Mouse (Mus musculus) macrophage (primary cell): ENCODE data around the gene Iqschfp. TPM values are rescaled to one million over a fixed set of nuclear protein-coding genes. Genes with fewer than 3 reads are reported as not detected.

ENCODE experiments used
- H3K27ac ChIP-seq: fragments of 350-480 bp; formaldehyde crosslinking; 2 replicates; pipeline ENCODE4 v1.9.0; 2021
- H3K36me3 ChIP-seq: fragments of 350-480 bp; formaldehyde crosslinking; 2 replicates; pipeline ENCODE4 v1.9.0; 2021; ENCODE audit errors: inconsistent target
- H3K4me3 ChIP-seq: fragments of 350-480 bp; formaldehyde crosslinking; 2 replicates; pipeline ENCODE4 v1.9.0; 2021; ENCODE audit errors: inconsistent target
- H3K79me2 ChIP-seq: fragments of 350-480 bp; formaldehyde crosslinking; 2 replicates; pipeline ENCODE4 v1.9.0; 2021; ENCODE audit errors: inconsistent target
- WGBS: methylation state at CpG from one replicate; pipeline ENCODE4 v1.1.7; 2026; ENCODE audit warnings: inconsistent platforms; ENCODE audit not compliant: missing documents; 5-methylcytosine and 5-hydroxymethylcytosine counted together
- polyA plus RNA-seq: library from polyadenylated mRNA; stranded (reverse); fragments of 250-400 nt; gene quantifications from 3 replicates; pipeline ENCODE4 v1.2.4, GENCODE M21; 2018; ENCODE audit warnings: inconsistent platforms

Gene Iqschfp
- polyA plus RNA-seq, 1 experiment from 2014 or later = not detected

DNA sequence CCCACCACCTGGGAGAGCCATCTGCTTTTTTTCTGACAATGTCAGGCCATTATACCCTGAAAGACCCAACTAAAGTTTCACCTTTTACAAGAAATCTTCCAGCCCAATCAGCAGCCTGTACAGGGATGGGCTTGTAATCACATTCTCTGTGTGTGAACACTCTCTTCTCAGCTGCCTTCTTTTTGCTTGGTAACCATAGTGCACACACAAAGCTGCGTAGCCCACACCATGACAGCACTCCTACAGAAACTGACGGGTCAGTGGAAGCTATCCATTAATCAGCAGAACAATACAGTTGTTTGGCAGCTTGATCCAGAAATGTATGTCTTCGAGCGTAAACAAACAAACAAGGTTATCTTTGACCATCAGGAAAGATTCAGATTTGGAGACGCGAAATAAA lies 378.2 kb downstream of the Iqschfp start:
- H3K27ac ChIP-seq = no peak overlapping the region
- no peaks in the 10 kb centered on the region for H3K36me3 ChIP-seq
- no peak overlapping the region for H3K4me3 ChIP-seq
- H3K79me2 ChIP-seq = no peaks in the 10 kb centered on the region
- WGBS = 91% methylated on average over 6 of the region's 6 CpGs

GRCm38 (mm10) chr3:68271457-68271856 lies 379.4 kb downstream of the Iqschfp start:
- Histone ChIP-seq H3K4me3 (no peak overlapping the region), H3K27ac (no peak overlapping the region), H3K36me3 (no peaks in the 10 kb centered on the region), H3K79me2 (no peaks in the 10 kb centered on the region)
- 75% methylated on average over 3 of the region's 3 CpGs for WGBS

GRCm38 (mm10) chr3:68271881-68272280 lies 379.8 kb downstream of the Iqschfp start:
- no peaks in the 10 kb centered on the region for H3K79me2 ChIP-seq
- no peak overlapping the region for H3K27ac ChIP-seq
- WGBS = 94% methylated on average over 3 of the region's 3 CpGs
- no peak overlapping the region for H3K4me3 ChIP-seq
- H3K36me3 ChIP-seq = no peaks in the 10 kb centered on the region

GRCm38 (mm10) chr3:68282844-68283594 lies 391.0 kb downstream of the Iqschfp start:
- H3K4me3 ChIP-seq = no peak overlapping the region
- no peaks in the 10 kb centered on the region for H3K79me2 ChIP-seq
- H3K36me3 ChIP-seq = no peaks in the 10 kb centered on the region
- H3K27ac ChIP-seq = no peak overlapping the region
- WGBS = 80% methylated on average over 7 of the region's 7 CpGs

- Histone ChIP-seq H3K4me3 (no peak overlapping the region), H3K27ac (no peak overlapping the region), H3K79me2 (no peaks in the 10 kb centered on the region), H3K36me3 (no peaks in the 10 kb centered on the region)
- WGBS = 76% methylated on average over 10 of the region's 10 CpGs
Measured at GRCm38 (mm10) chr3:68283595-68283991, 391.6 kb downstream of the Iqschfp start.

DNA sequence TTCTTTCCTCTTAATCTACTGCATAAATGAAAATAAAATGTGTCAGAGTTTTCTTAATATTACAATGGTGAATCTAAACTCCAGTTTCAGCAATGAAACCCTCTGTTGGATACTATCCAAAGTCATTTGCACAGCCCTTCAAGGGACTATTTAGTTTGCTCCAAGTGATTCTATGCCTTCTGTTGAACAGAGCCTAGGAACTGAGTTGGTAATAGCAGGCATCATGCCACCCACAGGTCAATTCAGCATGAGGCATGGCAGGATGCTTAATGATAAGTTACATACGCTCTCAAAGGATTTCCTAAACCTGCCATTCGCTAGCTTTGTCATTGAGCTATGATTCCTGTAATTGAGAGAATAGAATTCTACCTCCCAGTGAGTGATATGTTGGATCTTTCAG lies 392.5 kb downstream of the Iqschfp start:
- no peaks in the 10 kb centered on the region for H3K79me2 ChIP-seq
- no peaks in the 10 kb centered on the region for H3K36me3 ChIP-seq
- no peak overlapping the region for H3K27ac ChIP-seq
- 82% methylated on average over 2 of the region's 2 CpGs for WGBS
- no peak overlapping the region for H3K4me3 ChIP-seq

DNA sequence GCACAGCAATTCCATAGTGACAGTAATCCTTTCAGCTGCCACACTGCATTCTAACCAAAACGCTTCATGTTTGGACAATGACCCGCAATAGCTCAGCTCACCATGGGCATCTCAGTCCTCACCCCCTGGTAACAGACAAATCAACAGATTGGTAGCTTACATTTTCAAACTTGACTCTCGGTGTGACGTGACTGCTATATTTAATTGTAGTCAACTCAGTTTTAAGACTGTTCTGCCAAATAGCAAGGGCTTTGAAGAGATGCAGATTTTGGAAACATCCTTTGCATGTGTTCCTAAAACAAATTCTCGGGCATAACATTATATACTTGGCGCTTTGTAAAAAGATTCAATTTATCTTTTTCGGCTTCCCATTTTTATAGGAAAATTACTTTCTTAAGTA lies 404.7 kb downstream of the Iqschfp start:
- H3K4me3 ChIP-seq = no peak overlapping the region
- WGBS = 95% methylated on average over 7 of the region's 7 CpGs
- H3K79me2 ChIP-seq = no peaks in the 10 kb centered on the region
- H3K27ac ChIP-seq = no peak overlapping the region
- no peaks in the 10 kb centered on the region for H3K36me3 ChIP-seq

GRCm38 (mm10) chr3:68305647-68306046 lies 413.6 kb downstream of the Iqschfp start:
- no peak overlapping the region for H3K27ac ChIP-seq
- H3K79me2 ChIP-seq = no peaks in the 10 kb centered on the region
- H3K36me3 ChIP-seq = no peaks in the 10 kb centered on the region
- no peak overlapping the region for H3K4me3 ChIP-seq
- WGBS = 11% methylated on average over 1 of the region's 1 CpGs

DNA sequence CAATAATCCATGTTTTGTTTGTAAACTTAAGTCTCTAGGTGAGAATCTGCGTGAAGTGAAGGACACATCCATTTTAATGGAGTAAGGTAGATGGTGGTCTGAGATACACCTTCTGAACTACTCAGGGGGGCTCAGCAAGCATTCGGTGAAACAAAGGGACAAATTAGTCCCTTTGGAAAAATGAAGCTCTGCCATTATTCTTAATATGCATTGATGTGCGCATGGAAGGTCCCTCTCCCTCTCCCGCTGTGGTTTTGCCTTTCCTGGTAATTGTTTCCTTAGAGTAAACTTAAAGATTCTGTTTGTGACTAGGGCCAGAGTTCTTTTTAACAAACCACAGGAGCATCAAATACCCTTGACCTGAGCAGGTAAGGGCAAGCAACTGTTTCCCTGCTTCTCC lies 414.7 kb downstream of the Iqschfp start:
- H3K4me3 ChIP-seq = no peak overlapping the region
- no peak overlapping the region for H3K27ac ChIP-seq
- no peaks in the 10 kb centered on the region for H3K79me2 ChIP-seq
- 62% methylated on average over 4 of the region's 4 CpGs for WGBS
- no peaks in the 10 kb centered on the region for H3K36me3 ChIP-seq

- Histone ChIP-seq H3K36me3 (no peaks in the 10 kb centered on the region), H3K79me2 (no peaks in the 10 kb centered on the region), H3K4me3 (no peak overlapping the region), H3K27ac (no peak overlapping the region)
- 79% methylated on average over 6 of the region's 6 CpGs for WGBS
Measured at GRCm38 (mm10) chr3:68325575-68325974, 433.5 kb downstream of the Iqschfp start.

DNA sequence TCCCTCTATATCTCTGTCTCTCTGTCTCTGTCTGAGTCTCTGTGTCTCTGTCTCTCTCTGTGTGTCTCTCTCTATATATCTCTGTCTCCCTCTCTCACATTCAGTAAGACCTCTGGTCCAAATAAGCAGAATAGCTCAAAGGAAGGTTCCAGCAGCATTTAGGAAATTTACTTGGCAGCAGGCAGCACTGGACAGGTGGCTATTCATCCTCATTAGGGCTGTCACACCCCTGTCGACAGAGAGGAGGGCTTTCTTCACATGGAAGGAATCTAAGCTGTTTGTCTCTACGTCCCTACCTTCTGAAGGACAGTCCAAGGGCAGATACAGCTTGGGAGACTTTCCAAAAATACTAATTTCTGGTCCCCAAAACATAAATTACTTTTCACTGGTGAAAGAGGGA lies 440.5 kb downstream of the Iqschfp start:
- no peaks in the 10 kb centered on the region for H3K79me2 ChIP-seq
- 57% methylated on average over 2 of the region's 2 CpGs for WGBS
- no peaks in the 10 kb centered on the region for H3K36me3 ChIP-seq
- no peak overlapping the region for H3K4me3 ChIP-seq
- H3K27ac ChIP-seq = no peak overlapping the region

DNA sequence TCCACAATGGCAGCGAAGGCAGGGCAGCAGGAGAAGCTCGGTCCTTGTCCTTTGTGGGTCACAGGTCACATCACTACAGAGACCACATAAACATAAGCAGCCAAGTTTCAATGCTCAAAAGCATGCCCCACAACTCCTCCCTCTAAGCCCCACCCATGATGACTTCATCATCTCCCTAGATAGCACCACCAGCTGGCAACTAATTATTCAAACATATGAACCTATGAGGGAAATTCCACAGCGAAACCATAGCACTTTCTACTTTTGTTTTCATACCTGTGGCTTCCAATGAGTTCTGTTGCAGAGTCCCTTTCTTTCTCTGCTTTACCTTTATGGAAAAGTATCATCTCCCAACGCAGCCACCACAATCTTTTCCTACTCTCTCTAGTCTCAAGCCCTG lies 443.5 kb downstream of the Iqschfp start:
- Histone ChIP-seq H3K79me2 (no peaks in the 10 kb centered on the region), H3K4me3 (no peak overlapping the region), H3K36me3 (no peaks in the 10 kb centered on the region), H3K27ac (no peak overlapping the region)
- WGBS = 90% methylated on average over 4 of the region's 4 CpGs

- Histone ChIP-seq H3K36me3 (no peaks in the 10 kb centered on the region), H3K4me3 (no peak overlapping the region), H3K79me2 (no peaks in the 10 kb centered on the region), H3K27ac (no peak overlapping the region)
- WGBS = 90% methylated on average over 6 of the region's 6 CpGs
Measured at GRCm38 (mm10) chr3:68350624-68351023, 458.6 kb downstream of the Iqschfp start.

DNA sequence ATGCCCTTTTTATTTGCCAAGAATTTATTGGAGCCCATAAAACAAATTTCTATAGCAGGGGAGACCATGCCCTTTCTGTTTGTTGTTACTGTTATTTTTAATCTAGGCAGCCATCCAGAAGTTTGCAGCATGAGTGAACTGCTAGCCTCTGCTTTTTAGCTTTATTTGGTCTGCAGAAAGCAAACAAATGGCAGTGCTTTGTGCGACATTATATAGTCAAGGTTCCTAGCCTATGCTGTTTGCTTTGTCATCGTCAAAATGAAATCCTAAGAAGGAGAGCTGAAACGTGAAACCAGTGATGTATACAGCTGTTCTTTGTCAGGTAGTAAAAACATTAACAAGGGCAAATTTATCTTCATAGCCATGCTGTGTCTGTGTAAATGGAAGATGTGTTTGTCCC lies 459.4 kb downstream of the Iqschfp start:
- 87% methylated on average over 3 of the region's 3 CpGs for WGBS
- Histone ChIP-seq H3K79me2 (no peaks in the 10 kb centered on the region), H3K4me3 (no peak overlapping the region), H3K27ac (no peak overlapping the region), H3K36me3 (no peaks in the 10 kb centered on the region)

- WGBS = 92% methylated on average over 7 of the region's 7 CpGs
- Histone ChIP-seq H3K79me2 (no peaks in the 10 kb centered on the region), H3K4me3 (no peak overlapping the region), H3K36me3 (no peaks in the 10 kb centered on the region), H3K27ac (no peak overlapping the region)
Measured at GRCm38 (mm10) chr3:68352961-68353360, 460.9 kb downstream of the Iqschfp start.

GRCm38 (mm10) chr3:68353492-68353891 lies 461.5 kb downstream of the Iqschfp start:
- no peak overlapping the region for H3K27ac ChIP-seq
- H3K79me2 ChIP-seq = no peaks in the 10 kb centered on the region
- 95% methylated on average over 3 of the region's 3 CpGs for WGBS
- H3K4me3 ChIP-seq = no peak overlapping the region
- no peaks in the 10 kb centered on the region for H3K36me3 ChIP-seq
